Mouse (Mus musculus): ENCODE measurements around the gene Tlx2. TPM values are rescaled to one million over a fixed set of nuclear protein-coding genes. Genes with fewer than 3 reads are reported as not detected.

The Tlx2 gene
- polyA plus RNA-seq, 1 experiment from 2014 or later, result not detected

DNA sequence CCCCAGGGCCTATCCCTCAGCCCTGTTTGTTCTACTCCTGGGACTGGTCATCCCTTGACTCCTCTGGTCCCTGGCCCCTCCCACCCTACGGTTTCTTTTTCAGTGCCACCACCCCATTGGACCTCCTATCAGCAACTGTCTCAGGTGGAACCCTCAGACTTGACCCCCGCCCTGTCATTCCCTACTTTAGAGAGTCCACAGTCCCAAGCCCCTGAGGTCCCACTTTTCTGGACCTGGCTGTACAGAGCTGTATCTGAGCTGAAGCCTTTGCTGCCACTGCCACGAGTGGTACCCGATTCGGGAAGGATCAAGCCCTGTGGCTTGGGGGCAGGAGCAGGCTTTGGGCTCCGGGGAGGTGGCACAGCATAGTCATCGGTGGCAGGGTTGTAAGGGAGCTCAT, 39.0 kb downstream of the Tlx2 start:
- H3K4me3 ChIP-seq (replicated peaks), result no peak overlapping the region
- no peaks in the 10 kb centered on the region for H3K9me3 ChIP-seq
- H3K27ac ChIP-seq, result no peak overlapping the region
- no peak overlapping the region for H3K4me2 ChIP-seq (replicated peaks)
- peaks cover 72% of the 10 kb centered on the region for H3K27me3 ChIP-seq
- H3K36me3 ChIP-seq, result no peaks in the 10 kb centered on the region
- WGBS, result 60% methylated on average over 7 of the region's 7 CpGs
- peaks cover 32% of the 10 kb centered on the region for H3K4me1 ChIP-seq (replicated peaks)
- no peak overlapping the region for H3K9ac ChIP-seq (replicated peaks)
- no peak for ATAC-seq

DNA sequence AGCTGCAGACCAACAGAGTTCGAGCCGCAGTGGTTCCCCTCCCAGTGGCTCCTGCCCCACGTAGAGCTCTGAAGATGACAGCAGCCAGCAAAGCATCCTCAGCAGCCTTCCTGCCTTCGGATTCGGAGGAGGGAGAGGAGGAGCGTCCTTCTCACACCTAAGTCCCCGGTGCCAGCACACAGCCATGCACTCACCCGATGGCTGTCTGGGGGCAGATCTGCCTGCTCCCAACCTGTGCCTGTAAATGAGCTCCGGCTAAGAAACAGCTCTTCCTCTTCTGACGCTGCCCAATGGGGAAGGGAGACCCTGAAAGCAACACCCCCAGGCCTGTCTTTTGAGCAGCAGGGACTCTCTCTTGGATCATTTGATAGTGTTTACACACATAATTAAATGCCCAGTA, 40.3 kb downstream of the Tlx2 start:
- WGBS, result 19% methylated on average over 10 of the region's 10 CpGs
- Histone ChIP-seq H3K36me3 (no peaks in the 10 kb centered on the region), H3K27ac (no peak overlapping the region), H3K9me3 (no peaks in the 10 kb centered on the region), H3K4me3 (replicated peaks) (no peak overlapping the region), H3K9ac (replicated peaks) (no peak overlapping the region), H3K27me3 (peaks cover 62% of the 10 kb centered on the region), H3K4me2 (replicated peaks) (no peak overlapping the region), H3K4me1 (replicated peaks) (peaks cover 28% of the 10 kb centered on the region)
- ATAC-seq, result no peak

DNA sequence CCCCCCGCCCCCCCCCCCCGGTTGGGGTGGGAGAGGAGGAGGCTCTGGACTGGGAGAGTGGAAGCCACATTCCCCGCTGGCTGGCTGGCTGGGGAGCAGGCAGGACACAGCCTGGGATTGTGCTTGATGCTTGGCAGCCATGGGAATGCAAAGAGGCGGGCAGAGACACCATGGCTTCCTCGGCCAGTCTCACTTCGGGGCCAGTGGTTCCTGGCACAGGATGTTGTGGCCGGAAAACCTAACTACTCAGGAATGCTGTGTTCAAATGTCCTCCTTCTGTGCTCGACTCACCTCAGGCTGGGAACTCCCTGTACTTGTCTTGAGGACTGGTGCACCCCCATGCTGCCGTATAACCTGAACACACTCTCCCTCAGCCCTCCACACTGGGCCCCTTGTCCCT, 42.4 kb downstream of the Tlx2 start:
- 52% methylated on average over 8 of the region's 9 CpGs for WGBS
- Histone ChIP-seq H3K4me2 (replicated peaks) (no peak overlapping the region), H3K36me3 (no peaks in the 10 kb centered on the region), H3K27ac (no peak overlapping the region), H3K27me3 (peaks cover 51% of the 10 kb centered on the region), H3K4me1 (replicated peaks) (peaks cover 8% of the 10 kb centered on the region), H3K9me3 (no peaks in the 10 kb centered on the region), H3K9ac (replicated peaks) (no peak overlapping the region), H3K4me3 (replicated peaks) (no peak overlapping the region)
- ATAC-seq, result no peak

DNA sequence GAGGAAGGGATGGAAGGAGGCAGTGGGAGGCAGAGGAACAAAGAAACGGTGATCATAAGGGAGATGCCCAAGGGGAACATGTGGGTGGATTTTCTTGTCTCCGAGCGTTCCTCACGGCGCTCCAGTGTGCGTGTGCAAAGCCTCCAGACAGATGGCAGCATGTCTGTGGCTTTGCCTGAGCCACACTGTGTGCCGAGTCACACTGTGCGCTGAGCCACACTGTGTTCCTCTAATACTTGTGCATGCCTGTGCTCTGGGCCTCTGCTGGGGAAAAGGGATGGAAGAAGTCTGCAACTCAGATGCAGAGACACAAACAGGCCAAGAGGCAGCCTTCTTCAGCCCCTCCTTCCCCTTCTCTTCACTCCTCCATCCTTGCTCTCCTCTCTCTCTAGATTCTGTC, 42.8 kb downstream of the Tlx2 start:
- Histone ChIP-seq H3K4me3 (replicated peaks) (no peak overlapping the region), H3K4me2 (replicated peaks) (no peak overlapping the region), H3K27ac (no peak overlapping the region), H3K9ac (replicated peaks) (no peak overlapping the region), H3K4me1 (replicated peaks) (peaks cover 4% of the 10 kb centered on the region), H3K9me3 (no peaks in the 10 kb centered on the region), H3K27me3 (peaks cover 47% of the 10 kb centered on the region), H3K36me3 (no peaks in the 10 kb centered on the region)
- WGBS, result 69% methylated on average over 8 of the region's 8 CpGs
- ATAC-seq, result no peak

DNA sequence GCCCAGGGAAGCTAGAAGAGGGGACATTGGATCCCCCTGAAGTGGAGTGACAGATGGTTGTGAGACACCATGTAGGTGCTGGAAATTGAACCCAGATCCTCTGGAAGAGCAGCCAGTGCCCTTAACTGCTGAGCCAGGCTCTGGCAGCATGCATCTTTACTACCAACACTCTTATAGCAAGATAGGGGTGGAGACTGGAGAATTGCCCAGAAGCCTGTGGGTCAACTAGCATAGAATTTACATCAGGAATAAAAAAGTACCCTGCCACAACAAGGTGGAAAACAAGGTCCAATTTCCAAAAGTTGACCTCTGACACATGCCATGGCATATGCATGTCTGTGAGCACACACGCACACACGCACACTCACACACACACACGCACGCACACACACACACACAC, 44.9 kb downstream of the Tlx2 start:
- Histone ChIP-seq H3K9ac (replicated peaks) (no peak overlapping the region), H3K4me3 (replicated peaks) (no peak overlapping the region), H3K27ac (no peak overlapping the region), H3K36me3 (no peaks in the 10 kb centered on the region), H3K27me3 (peaks cover 26% of the 10 kb centered on the region), H3K4me1 (replicated peaks) (no peaks in the 10 kb centered on the region), H3K4me2 (replicated peaks) (no peak overlapping the region), H3K9me3 (no peaks in the 10 kb centered on the region)
- 91% methylated on average over 4 of the region's 4 CpGs for WGBS
- ATAC-seq, result no peak

DNA sequence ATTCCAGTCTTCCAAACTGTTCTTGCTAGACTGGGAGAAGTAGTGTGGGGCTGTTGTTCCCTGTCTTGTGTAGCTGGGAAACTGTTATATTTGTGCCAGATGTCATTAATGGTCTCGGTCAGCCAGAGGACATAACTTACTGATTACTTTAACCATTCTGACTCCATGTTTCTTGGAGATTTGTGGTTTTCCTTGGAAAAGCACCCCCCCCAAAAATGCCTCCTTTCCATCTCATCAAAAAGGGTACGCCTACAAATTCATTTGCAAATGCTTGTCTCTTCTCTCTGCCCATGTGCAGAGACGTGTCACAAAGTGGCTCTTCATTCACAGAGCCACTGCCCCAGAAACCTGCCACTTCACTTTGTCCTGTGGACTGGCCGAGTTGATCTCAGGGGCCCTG, 45.7 kb downstream of the Tlx2 start:
- no peak overlapping the region for H3K4me2 ChIP-seq (replicated peaks)
- no peaks in the 10 kb centered on the region for H3K4me1 ChIP-seq (replicated peaks)
- H3K27me3 ChIP-seq, result peaks cover 18% of the 10 kb centered on the region
- no peak overlapping the region for H3K4me3 ChIP-seq (replicated peaks)
- no peaks in the 10 kb centered on the region for H3K9me3 ChIP-seq
- no peak overlapping the region for H3K27ac ChIP-seq
- H3K9ac ChIP-seq (replicated peaks), result no peak overlapping the region
- no peak for ATAC-seq
- WGBS, result 63% methylated on average over 4 of the region's 4 CpGs
- no peaks in the 10 kb centered on the region for H3K36me3 ChIP-seq

DNA sequence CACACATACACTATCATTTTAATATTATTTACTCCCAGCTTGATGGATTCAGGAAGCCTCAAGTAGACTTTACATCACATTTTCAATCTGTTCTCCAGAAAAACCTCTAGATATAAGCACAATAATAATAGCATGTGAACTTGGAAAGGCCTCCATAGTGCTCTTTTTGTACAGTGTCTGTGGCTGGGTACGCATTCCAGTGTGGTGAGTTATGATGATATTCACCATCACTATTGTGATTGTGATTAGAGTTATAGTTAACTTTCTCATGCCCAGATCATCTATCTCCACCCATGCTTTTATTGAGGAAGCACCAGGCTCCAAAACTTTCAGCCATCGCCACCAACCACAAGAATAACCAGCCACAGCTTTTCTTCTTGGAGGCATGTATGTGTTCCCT, 46.3 kb downstream of the Tlx2 start:
- Histone ChIP-seq H3K4me1 (replicated peaks) (no peaks in the 10 kb centered on the region), H3K27ac (no peak overlapping the region), H3K36me3 (no peaks in the 10 kb centered on the region), H3K4me3 (replicated peaks) (no peak overlapping the region), H3K27me3 (peaks cover 13% of the 10 kb centered on the region), H3K4me2 (replicated peaks) (no peak overlapping the region), H3K9me3 (no peaks in the 10 kb centered on the region), H3K9ac (replicated peaks) (no peak overlapping the region)
- WGBS, result 93% methylated on average over 2 of the region's 2 CpGs
- ATAC-seq, result no peak

DNA sequence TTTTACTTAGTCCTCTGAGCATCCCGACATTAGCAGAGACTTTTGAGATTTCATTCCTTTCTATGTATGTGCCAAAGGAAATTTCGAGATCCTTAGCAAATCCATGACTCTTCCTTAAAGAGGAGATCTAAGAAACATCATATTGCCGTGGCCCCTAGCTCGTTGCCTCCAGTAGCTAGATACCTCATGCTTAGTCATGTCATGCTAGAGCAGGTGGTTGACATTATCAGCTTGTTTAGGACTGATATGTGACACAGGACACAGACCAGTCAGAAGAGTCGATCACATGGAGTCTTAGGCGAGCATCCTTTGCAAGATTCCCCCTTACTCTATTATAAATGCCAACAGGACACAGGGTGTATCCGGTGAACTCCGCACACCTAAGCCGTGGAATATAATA, 47.1 kb downstream of the Tlx2 start:
- Histone ChIP-seq H3K4me3 (replicated peaks) (no peak overlapping the region), H3K4me2 (replicated peaks) (no peak overlapping the region), H3K27me3 (peaks cover 5% of the 10 kb centered on the region), H3K4me1 (replicated peaks) (no peaks in the 10 kb centered on the region), H3K9ac (replicated peaks) (no peak overlapping the region), H3K9me3 (no peaks in the 10 kb centered on the region), H3K36me3 (no peaks in the 10 kb centered on the region), H3K27ac (no peak overlapping the region)
- no peak for ATAC-seq
- WGBS, result 87% methylated on average over 9 of the region's 9 CpGs

DNA sequence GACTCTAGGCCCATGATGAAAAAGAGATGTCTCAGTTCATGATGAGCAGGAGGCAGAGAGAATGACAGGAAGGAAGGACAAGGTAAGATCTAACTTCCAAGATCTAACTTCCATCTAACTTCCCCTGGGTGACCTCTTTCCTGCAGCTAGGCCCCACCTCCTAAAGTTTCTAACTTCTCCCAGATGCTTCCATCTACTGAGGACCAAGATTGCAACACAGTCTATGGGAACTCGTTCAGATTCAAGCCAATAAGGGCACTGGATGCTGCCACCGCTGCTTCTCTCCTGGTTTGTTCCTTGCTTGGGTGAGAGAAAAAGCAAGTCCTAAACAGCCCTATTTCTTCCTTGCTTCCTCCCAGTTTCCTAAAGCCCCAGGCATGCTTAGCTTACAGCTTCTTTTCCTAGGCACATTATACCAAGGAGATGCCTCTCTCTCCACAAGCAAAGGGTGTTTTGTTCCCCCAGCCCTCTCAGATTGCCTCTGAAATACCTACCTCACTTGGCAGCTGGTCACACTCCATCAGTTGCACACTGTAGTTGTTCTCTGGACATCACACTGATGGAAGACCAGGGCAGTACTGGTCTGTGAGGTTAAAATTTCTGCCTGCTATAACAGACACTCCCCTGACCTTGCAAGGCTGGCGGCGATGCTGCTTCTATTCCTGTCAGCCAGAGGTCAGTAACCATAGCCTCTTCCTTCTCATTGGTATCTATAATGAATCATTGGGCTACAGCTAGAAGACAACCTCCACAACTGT, 49.1 kb downstream of the Tlx2 start:
- WGBS, result 76% methylated on average over 4 of the region's 4 CpGs
- Histone ChIP-seq H3K36me3 (no peaks in the 10 kb centered on the region), H3K9ac (replicated peaks) (no peak overlapping the region), H3K4me1 (replicated peaks) (no peaks in the 10 kb centered on the region), H3K27me3 (no peaks in the 10 kb centered on the region), H3K4me3 (replicated peaks) (no peak overlapping the region), H3K4me2 (replicated peaks) (no peak overlapping the region), H3K9me3 (no peaks in the 10 kb centered on the region), H3K27ac (no peak overlapping the region)
- ATAC-seq, result no peak

DNA sequence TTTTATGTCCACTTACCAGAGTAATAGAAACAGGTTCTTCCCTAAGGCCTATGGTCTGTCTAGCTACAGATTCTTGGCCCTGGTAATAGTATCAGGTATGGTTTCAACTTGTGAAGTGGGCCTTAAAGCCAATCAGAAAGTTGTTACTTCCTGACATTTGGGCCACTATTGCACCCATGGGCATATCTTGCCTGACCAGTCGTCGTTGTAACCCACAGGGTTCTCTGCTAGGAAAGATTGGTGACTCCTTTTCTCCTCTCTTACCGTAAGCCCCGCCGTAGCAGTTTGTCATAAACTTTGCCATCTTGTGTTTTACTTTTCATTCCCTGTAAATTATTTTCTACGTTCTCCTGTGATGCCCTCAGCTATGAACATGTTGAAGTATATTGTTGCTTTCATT, 50.0 kb downstream of the Tlx2 start:
- H3K27me3 ChIP-seq, result no peaks in the 10 kb centered on the region
- H3K4me1 ChIP-seq (replicated peaks), result no peaks in the 10 kb centered on the region
- H3K4me3 ChIP-seq (replicated peaks), result no peak overlapping the region
- no peak for ATAC-seq
- WGBS, result 88% methylated on average over 6 of the region's 6 CpGs
- no peaks in the 10 kb centered on the region for H3K9me3 ChIP-seq
- H3K27ac ChIP-seq, result no peak overlapping the region
- H3K9ac ChIP-seq (replicated peaks), result no peak overlapping the region
- H3K36me3 ChIP-seq, result no peaks in the 10 kb centered on the region
- no peak overlapping the region for H3K4me2 ChIP-seq (replicated peaks)

DNA sequence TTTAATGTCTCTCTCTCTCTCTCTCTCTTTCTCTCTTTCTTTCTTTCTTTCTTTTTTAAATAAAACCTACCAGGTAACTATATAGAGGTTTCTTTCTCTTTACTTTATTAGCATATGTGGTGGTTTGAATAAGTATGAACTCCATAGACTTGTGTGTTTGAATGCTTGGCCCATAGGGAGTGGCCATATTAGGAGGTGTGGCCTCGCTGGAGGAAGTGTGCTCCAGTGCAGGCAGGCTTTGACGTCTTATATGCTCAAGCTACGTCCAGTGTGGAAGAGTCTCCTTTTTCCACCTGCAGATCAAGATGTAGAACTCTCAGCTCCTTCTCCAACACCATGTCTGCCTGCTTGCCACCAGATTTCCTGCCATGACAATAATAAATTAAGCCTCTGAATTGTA, 51.0 kb downstream of the Tlx2 start:
- WGBS, result 70% methylated on average over 3 of the region's 3 CpGs
- Histone ChIP-seq H3K27me3 (no peaks in the 10 kb centered on the region), H3K9me3 (no peaks in the 10 kb centered on the region), H3K27ac (no peak overlapping the region), H3K36me3 (no peaks in the 10 kb centered on the region), H3K4me1 (replicated peaks) (no peaks in the 10 kb centered on the region), H3K4me2 (replicated peaks) (no peak overlapping the region), H3K4me3 (replicated peaks) (no peak overlapping the region), H3K9ac (replicated peaks) (no peak overlapping the region)
- ATAC-seq, result no peak
